Mouse (Mus musculus) neural tube, embryonic 12.5 days (tissue): ENCODE results near the gene Acyp1. TPM values are rescaled to one million over a fixed set of nuclear protein-coding genes. Genes with fewer than 3 reads are reported as not detected.

Source experiments
- microRNA-seq: library from miRNA; unstranded; fragments of <30 nt; microRNA quantifications from one replicate; pipeline ENCODE4, GENCODE M21; 2017
- polyA plus RNA-seq: library from polyadenylated mRNA; unstranded; fragments of >200 nt; fragmentation: Nextera tagmentation; extraction: Ambion mirVana; gene quantifications from 2 replicates; pipeline ENCODE4 v1.2.1, GENCODE M21; 2016

The Acyp1 gene
- polyA plus RNA-seq, 1 experiment from 2014 or later, result 67.1 TPM

Small RNA genes within 50 kb of the gene (microRNA-seq; reads per million reads assigned to microRNA genes)
- gene Mir6938, result not detected

Other genes starting within 250 kb of the Acyp1 start
- 4.2 and 5.6 TPM in 2 replicates for gene Prox2, start 177.7 kb downstream of the Acyp1 start, polyA plus RNA-seq
- 114 and 116 TPM in 2 replicates for gene Dlst, start 177.6 kb downstream of the Acyp1 start, polyA plus RNA-seq
- gene Rps6kl1, start 137.2 kb downstream of the Acyp1 start, polyA plus RNA-seq, result 13.3 and 14.6 TPM in 2 replicates
- 9.7 and 10.9 TPM in 2 replicates for gene Pgf, start 110.6 kb downstream of the Acyp1 start, polyA plus RNA-seq
- gene Eif2b2, start 69.0 kb downstream of the Acyp1 start, polyA plus RNA-seq, result 92.5 and 107 TPM in 2 replicates
- gene Mlh3, start 17.8 kb downstream of the Acyp1 start, polyA plus RNA-seq, result 8.3 and 9.0 TPM in 2 replicates
- gene Zc2hc1c, start 153 bp upstream of the Acyp1 start, polyA plus RNA-seq, result 1.1 and 1.2 TPM in 2 replicates
- 21.3 and 23.7 TPM in 2 replicates for gene Nek9, start 50.9 kb upstream of the Acyp1 start, polyA plus RNA-seq
- 230 and 234 TPM in 2 replicates for gene Tmed10, start 86.4 kb upstream of the Acyp1 start, polyA plus RNA-seq
- gene Fos, start 185.5 kb upstream of the Acyp1 start, polyA plus RNA-seq, result 1.2 and 2.2 TPM in 2 replicates